Mouse (Mus musculus): ENCODE measurements around the gene Olfr1032.
"Not testable (repeated sequence)": the region's sequence is repeated elsewhere in the genome, so short reads cannot be mapped to it uniquely, and the experiment has no call there.

Olfr1032 gene

GRCm38 (mm10) chr2:86005240-86005639, at the start of gene Olfr1032:
Gene Olfr1032 (plus strand): TSS chr2:86005540.
- in situ Hi-C loops (cut with MboI, MseI), result no loop called here

GRCm38 (mm10) chr2:85973595-85973994, 31.7 kb upstream of the Olfr1032 start, which contains the start of gene Olfr1029:
Gene Olfr1029 (plus strand): TSS chr2:85973895.
- in situ Hi-C loops (cut with MboI, MseI), result no loop called here

DNA sequence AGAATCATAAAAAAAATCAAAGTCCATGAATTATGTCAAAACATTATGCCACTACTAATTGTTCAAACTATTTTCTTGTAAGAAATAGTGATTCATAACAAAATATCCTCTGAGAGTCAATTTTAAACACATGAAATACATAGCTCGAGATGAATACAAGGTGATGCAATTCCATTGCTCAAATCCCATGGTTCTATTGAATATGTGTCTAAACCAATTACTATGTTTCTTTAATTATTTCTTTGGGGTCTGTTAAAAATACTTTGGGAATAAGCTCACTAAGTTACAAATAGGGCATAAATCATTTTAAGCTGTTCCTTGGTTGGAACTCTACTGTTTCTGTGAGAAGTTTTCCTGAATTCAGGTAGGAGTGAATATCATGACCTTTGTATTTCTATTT, 26.4 kb upstream of the Olfr1032 start, which contains the start of gene Olfr1030:
TSS of gene Olfr1030 (plus strand) at position 301 of the 400 bp plus-strand sequence.
- in situ Hi-C loops (cut with MboI, MseI), result no loop called here

DNA sequence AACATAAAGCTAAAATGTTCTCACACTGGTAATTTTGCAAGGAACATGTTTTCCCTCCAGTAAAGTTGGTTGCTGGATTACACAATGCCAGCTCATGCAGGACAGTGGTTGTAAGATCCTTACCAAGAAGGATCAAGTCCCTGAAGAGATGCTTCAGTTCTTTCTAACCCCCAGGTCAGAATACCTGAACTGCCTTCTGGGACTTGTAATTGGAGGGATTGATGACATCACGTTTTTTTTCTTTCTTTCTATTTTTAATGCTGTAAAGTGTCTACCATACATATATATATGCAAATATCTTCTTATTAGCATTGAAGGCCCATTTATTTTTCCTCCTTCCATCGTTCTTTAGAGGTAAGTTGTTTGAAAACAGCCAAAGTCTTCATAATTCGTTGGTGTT, 15.3 kb upstream of the Olfr1032 start, which contains the start of gene Olfr1031:
TSS of gene Olfr1031 (plus strand) at position 301 of the 400 bp plus-strand sequence.
- in situ Hi-C loops (cut with MboI, MseI), result no loop called here

- in situ Hi-C loops (cut with MboI, MseI), result not testable (repeated sequence)
These were observed 15.1 kb downstream of the Olfr1032 start, which contains the start of gene Olfr1033 for GRCm38 (mm10) chr2:86020406-86020805. Gene Olfr1033 (plus strand): TSS chr2:86020633.

DNA sequence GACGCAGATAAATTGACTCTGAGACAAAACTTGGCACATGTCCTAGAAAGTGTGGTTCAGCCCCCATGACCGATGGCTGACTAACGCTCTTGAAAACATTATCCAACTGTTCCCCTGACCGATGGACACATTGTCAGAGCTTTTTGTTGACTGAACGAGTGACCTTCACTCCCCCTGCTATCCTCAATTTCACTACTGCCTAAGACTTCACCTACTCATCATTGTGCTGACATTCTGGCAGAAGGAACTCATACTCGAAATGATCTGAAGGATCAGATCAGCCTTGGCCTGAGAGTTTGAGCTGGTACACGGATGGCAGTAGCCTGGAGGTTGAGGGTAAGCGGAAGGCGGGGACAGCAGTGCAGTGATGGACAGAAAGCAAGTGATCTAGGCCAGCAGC, 16.2 kb downstream of the Olfr1032 start:
- in situ Hi-C loops (cut with MboI, MseI), result not testable (repeated sequence)

- in situ Hi-C loops (cut with MboI, MseI), result no loop called here
These were observed 40.2 kb downstream of the Olfr1032 start, which contains the start of gene Olfr1034 for GRCm38 (mm10) chr2:86045561-86045960. Gene Olfr1034 (plus strand): TSS chr2:86045861.

- in situ Hi-C loops (cut with MboI, MseI), result not testable (repeated sequence)
These were observed 45.4 kb downstream of the Olfr1032 start for GRCm38 (mm10) chr2:86050777-86051176.

Measured in T-helper 17 cell (primary cell).